Mouse (Mus musculus): ENCODE measurements around the gene Slc25a10. TPM values are rescaled to one million over a fixed set of nuclear protein-coding genes. Genes with fewer than 3 reads are reported as not detected.

Slc25a10 gene
- polyA plus RNA-seq, 1 experiment from 2014 or later = 32.8 TPM

- 0 out of 2 replicates have a peak, but pooled peaks cover 3% of the 10 kb centered on the region for H3K27me3 ChIP-seq
- no peak overlapping the region for H3K9ac ChIP-seq
- no peaks in the 10 kb centered on the region for H3K4me1 ChIP-seq (replicated peaks)
- no peak for ATAC-seq (ENCODE audit: low FRiP score)
- H3K4me3 ChIP-seq = no peak overlapping the region
- no peak overlapping the region for H3K27ac ChIP-seq
- H3K9me3 ChIP-seq = no peaks in the 10 kb centered on the region
- no peaks in the 10 kb centered on the region for H3K36me3 ChIP-seq
- H3K4me2 ChIP-seq = no peak overlapping the region
- WGBS = 75% methylated on average over 6 of the region's 6 CpGs
Measured at GRCm38 (mm10) chr11:120518558-120518957, 26.9 kb downstream of the Slc25a10 start.

GRCm38 (mm10) chr11:120519738-120520137 is 28.1 kb downstream of the Slc25a10 start:
- H3K9me3 ChIP-seq = no peaks in the 10 kb centered on the region
- 55% methylated on average over 9 of the region's 9 CpGs for WGBS
- peak overlapping the region; percentile 39; the same call in 1 of the 2 replicates for H3K9ac ChIP-seq

GRCm38 (mm10) chr11:120520498-120520897 is 28.9 kb downstream of the Slc25a10 start:
- Histone ChIP-seq H3K4me1 (replicated peaks) (no peaks in the 10 kb centered on the region), H3K4me2 (no peak overlapping the region), H3K4me3 (no peak overlapping the region), H3K36me3 (no peaks in the 10 kb centered on the region), H3K27ac (no peak overlapping the region), H3K27me3 (0 out of 2 replicates have a peak, but pooled peaks cover 3% of the 10 kb centered on the region), H3K9ac (no peak overlapping the region), H3K9me3 (no peaks in the 10 kb centered on the region)
- 76% methylated on average over 9 of the region's 9 CpGs for WGBS
- ATAC-seq (ENCODE audit: low FRiP score) = no peak

More at GRCm38 (mm10) chr11:120519738-120520137, 28.1 kb downstream of the Slc25a10 start:
- no peaks in the 10 kb centered on the region for H3K4me1 ChIP-seq (replicated peaks)
- ATAC-seq (ENCODE audit: low FRiP score) = no peak
- no peak overlapping the region for H3K4me2 ChIP-seq
- H3K27ac ChIP-seq = no peak overlapping the region
- H3K27me3 ChIP-seq = 0 out of 2 replicates have a peak, but pooled peaks cover 3% of the 10 kb centered on the region
- H3K4me3 ChIP-seq = no peak overlapping the region
- H3K36me3 ChIP-seq = no peaks in the 10 kb centered on the region

- Histone ChIP-seq H3K4me2 (no peak overlapping the region), H3K4me1 (replicated peaks) (no peaks in the 10 kb centered on the region), H3K27ac (no peak overlapping the region), H3K4me3 (no peak overlapping the region), H3K36me3 (no peaks in the 10 kb centered on the region), H3K9me3 (no peaks in the 10 kb centered on the region), H3K27me3 (0 out of 2 replicates have a peak, but pooled peaks cover 5% of the 10 kb centered on the region), H3K9ac (no peak overlapping the region)
- 80% methylated on average over 5 of the region's 5 CpGs for WGBS
- no peak for ATAC-seq (ENCODE audit: low FRiP score)
Measured at GRCm38 (mm10) chr11:120520967-120521540, 29.4 kb downstream of the Slc25a10 start.

GRCm38 (mm10) chr11:120522581-120522980 is 30.9 kb downstream of the Slc25a10 start:
- H3K27ac ChIP-seq = no peak overlapping the region
- no peak overlapping the region for H3K4me3 ChIP-seq
- 90% methylated on average over 8 of the region's 8 CpGs for whole genome bisulfite sequencing
- H3K36me3 ChIP-seq = no peaks in the 10 kb centered on the region
- peaks cover 8% of the 10 kb centered on the region; the same call in 1 of the 2 replicates for H3K27me3 ChIP-seq
- no peak overlapping the region for H3K9ac ChIP-seq
- H3K4me2 ChIP-seq = no peak overlapping the region
- no peaks in the 10 kb centered on the region for H3K4me1 ChIP-seq (replicated peaks)
- no peak for ATAC-seq (ENCODE audit: low FRiP score)
- no peaks in the 10 kb centered on the region for H3K9me3 ChIP-seq

- no peak for ATAC-seq (ENCODE audit: low FRiP score)
Measured at GRCm38 (mm10) chr11:120525959-120526358, 34.3 kb downstream of the Slc25a10 start.

GRCm38 (mm10) chr11:120527690-120528354 is 36.2 kb downstream of the Slc25a10 start:
- Histone ChIP-seq H3K9me3 (no peaks in the 10 kb centered on the region), H3K4me2 (no peak overlapping the region), H3K27me3 (peaks cover 60% of the 10 kb centered on the region), H3K9ac (0 out of 2 replicates have a peak overlapping the region, but pooled peaks have one; percentile 8), H3K27ac (no peak overlapping the region), H3K4me3 (no peak overlapping the region), H3K36me3 (no peaks in the 10 kb centered on the region), H3K4me1 (replicated peaks) (peaks cover 11% of the 10 kb centered on the region)
- 86% methylated on average over 9 of the region's 9 CpGs for WGBS
- ATAC-seq (ENCODE audit: low FRiP score) = no peak

More at GRCm38 (mm10) chr11:120525959-120526358, 34.3 kb downstream of the Slc25a10 start:
- Histone ChIP-seq H3K4me3 (no peak overlapping the region), H3K9ac (no peak overlapping the region), H3K4me1 (replicated peaks) (peaks cover 8% of the 10 kb centered on the region), H3K36me3 (no peaks in the 10 kb centered on the region), H3K4me2 (no peak overlapping the region), H3K9me3 (no peaks in the 10 kb centered on the region), H3K27ac (no peak overlapping the region), H3K27me3 (peaks cover 42% of the 10 kb centered on the region)
- WGBS = 78% methylated on average over 2 of the region's 2 CpGs

GRCm38 (mm10) chr11:120528903-120529302 is 37.3 kb downstream of the Slc25a10 start:
- peaks cover 11% of the 10 kb centered on the region for H3K4me1 ChIP-seq (replicated peaks)
- no peak overlapping the region for H3K9ac ChIP-seq
- no peak overlapping the region for H3K4me3 ChIP-seq
- no peak for ATAC-seq (ENCODE audit: low FRiP score)
- H3K4me2 ChIP-seq = no peak overlapping the region
- H3K36me3 ChIP-seq = no peaks in the 10 kb centered on the region
- no peaks in the 10 kb centered on the region for H3K9me3 ChIP-seq
- WGBS = 65% methylated on average over 4 of the region's 4 CpGs
- H3K27ac ChIP-seq = no peak overlapping the region
- peaks cover 71% of the 10 kb centered on the region for H3K27me3 ChIP-seq

- ATAC-seq (ENCODE audit: low FRiP score) = no peak
- WGBS = 11% methylated on average over 39 of the region's 62 CpGs
Measured at GRCm38 (mm10) chr11:120530085-120530964, 38.7 kb downstream of the Slc25a10 start, which contains the start of gene Gcgr. TSS of gene Gcgr (plus strand) at chr11:120530699.

GRCm38 (mm10) chr11:120531646-120532045 is 40.0 kb downstream of the Slc25a10 start:
- Histone ChIP-seq H3K27me3 (peaks cover 84% of the 10 kb centered on the region), H3K4me3 (peak overlapping the region; percentile 37; the same call in 1 of the 2 replicates), H3K9ac (no peak overlapping the region), H3K9me3 (no peaks in the 10 kb centered on the region), H3K4me1 (replicated peaks) (peaks cover 11% of the 10 kb centered on the region), H3K36me3 (no peaks in the 10 kb centered on the region), H3K4me2 (no peak overlapping the region), H3K27ac (no peak overlapping the region)
- ATAC-seq (ENCODE audit: low FRiP score) = no peak
- WGBS = 30% methylated on average over 9 of the region's 9 CpGs

More at GRCm38 (mm10) chr11:120530085-120530964, 38.7 kb downstream of the Slc25a10 start, which contains the start of gene Gcgr:
- Histone ChIP-seq H3K4me1 (replicated peaks) (peaks cover 11% of the 10 kb centered on the region), H3K9ac (peak within 1 kb of the TSS; percentile 63), H3K4me2 (peak within 1 kb of the TSS; percentile 58), H3K4me3 (peak within 1 kb of the TSS; percentile 37), H3K36me3 (no peaks in the 10 kb centered on the region), H3K27me3 (peaks cover 84% of the 10 kb centered on the region), H3K27ac (no peak within 1 kb of the TSS), H3K9me3 (no peaks in the 10 kb centered on the region)

- no peak for ATAC-seq (ENCODE audit: low FRiP score)
- H3K36me3 ChIP-seq = no peaks in the 10 kb centered on the region
- no peak overlapping the region for H3K27ac ChIP-seq
- H3K4me3 ChIP-seq = no peak overlapping the region
- no peaks in the 10 kb centered on the region for H3K9me3 ChIP-seq
- H3K4me2 ChIP-seq = no peak overlapping the region
- peaks cover 72% of the 10 kb centered on the region for H3K27me3 ChIP-seq
- no peak overlapping the region for H3K9ac ChIP-seq
- WGBS = 87% methylated on average over 8 of the region's 8 CpGs
- peaks cover 22% of the 10 kb centered on the region for H3K4me1 ChIP-seq (replicated peaks)
Measured at GRCm38 (mm10) chr11:120534093-120534492, 42.5 kb downstream of the Slc25a10 start.

- Histone ChIP-seq H3K9me3 (no peaks in the 10 kb centered on the region), H3K27me3 (peaks cover 62% of the 10 kb centered on the region), H3K27ac (no peak overlapping the region), H3K4me2 (no peak overlapping the region), H3K4me3 (no peak overlapping the region), H3K36me3 (no peaks in the 10 kb centered on the region), H3K9ac (no peak overlapping the region), H3K4me1 (replicated peaks) (peaks cover 32% of the 10 kb centered on the region)
- WGBS = 75% methylated on average over 3 of the region's 3 CpGs
- ATAC-seq (ENCODE audit: low FRiP score) = no peak
Measured at GRCm38 (mm10) chr11:120535145-120535544, 43.5 kb downstream of the Slc25a10 start.

Data from hindbrain, embryonic 13.5 days (tissue).